Mouse (Mus musculus) bone marrow, adult 2 months (tissue): ENCODE measurements around the gene Rcan3.

Experiments used
- CTCF ChIP-seq: fragments of 200-500 bp; IDR thresholded peaks from 2 replicates; pipeline ENCODE4 v1.5.1; 2011; ENCODE audit warnings: low read length, control low read depth; ENCODE audit not compliant: control insufficient read depth, insufficient read depth
- POLR2A ChIP-seq: fragments of 200-500 bp; IDR thresholded peaks from 2 replicates; pipeline ENCODE4 v1.6.1; 2011; ENCODE audit warnings: low read depth, mild to moderate bottlenecking, control low read depth, low read length, borderline replicate concordance; ENCODE audit not compliant: control insufficient read depth

DNA sequence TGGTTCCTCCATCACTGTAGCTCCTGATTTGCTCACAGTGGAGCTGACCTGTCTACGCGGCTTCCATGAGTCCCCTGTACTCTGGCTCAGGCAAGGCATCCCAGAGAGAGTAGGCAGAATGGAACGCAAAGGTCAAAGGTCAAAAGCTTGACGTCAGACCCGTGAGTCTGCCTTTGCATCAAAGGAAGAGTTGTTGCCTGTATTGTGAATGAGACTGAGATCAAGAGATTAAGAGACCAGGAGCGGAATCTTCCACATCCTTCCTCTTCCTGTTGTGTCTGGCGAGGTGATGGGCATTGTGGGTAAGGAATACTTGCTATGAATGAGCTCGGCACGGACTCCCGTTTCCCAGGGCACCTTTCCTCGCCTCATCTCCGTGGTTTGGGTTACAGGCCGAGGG, 2.6 kb upstream of the Rcan3 start:
- TF ChIP-seq POLR2A (no peak), CTCF (no peak)
